Mouse (Mus musculus): ENCODE data around the gene Hist1h4i. TPM values are rescaled to one million over a fixed set of nuclear protein-coding genes. Genes with fewer than 3 reads are reported as not detected.

The Hist1h4i gene
- total and polyA plus RNA-seq, 3 experiments: 10.4 to 1,065 TPM; not detected in 1

DNA sequence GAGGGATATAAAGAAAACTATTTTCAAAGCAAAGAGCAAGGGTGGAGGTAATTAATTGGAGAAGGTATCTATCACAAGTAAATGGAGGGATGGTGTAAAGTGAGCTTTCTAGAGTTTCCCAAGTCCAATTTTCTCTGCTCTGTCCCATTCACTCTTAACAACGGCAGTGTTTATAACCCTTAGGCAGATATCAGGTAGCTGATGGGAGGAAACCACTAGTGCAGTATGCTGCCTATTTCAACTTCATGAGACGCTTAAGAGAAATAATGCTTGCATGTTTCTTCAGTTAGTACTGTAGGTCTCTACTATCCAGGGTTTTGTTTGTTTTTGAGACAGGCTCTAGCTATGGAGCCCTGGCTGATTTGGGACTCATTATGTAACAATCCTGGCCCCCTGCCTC lies 3.7 kb downstream of the Hist1h4i start:
- peak; percentile 62 for DNase-seq (ENCODE audit: low read depth, low spot score)
- peaks cover 0 to 4% of the 10 kb centered on the region in 2 experiments; a peak in 2 of 4 replicates for H3K4me1 ChIP-seq (ENCODE audit: control insufficient read depth in 1 of 2, insufficient read depth in 2 of 2, low read length in 2 of 2)
- H3K4me3 ChIP-seq (ENCODE audit: control insufficient read depth in 1 of 2, insufficient read depth in 1 of 2, low read depth in 2 of 2, low read length in 2 of 2): no peak overlapping the region
- no peaks in the 10 kb centered on the region for H3K27me3 ChIP-seq (ENCODE audit: control insufficient read depth in 1 of 2, insufficient read depth in 2 of 2, low read length in 2 of 2)
- H3K79me2 ChIP-seq (ENCODE audit: control insufficient read depth, insufficient read depth, low read length, poor library complexity): no peaks in the 10 kb centered on the region; the same call in 1 of the 2 replicates
- H3K36me3 ChIP-seq (ENCODE audit: control insufficient read depth in 1 of 2, insufficient read depth in 2 of 2, low read length in 2 of 2): peaks cover 0 to 24% of the 10 kb centered on the region in 2 experiments; a peak in 2 of 4 replicates
- H3K27ac ChIP-seq (ENCODE audit: control insufficient read depth, low read depth, low read length): peak overlapping the region; percentile 61; the same call in 1 of the 2 replicates
- H3K9ac ChIP-seq (ENCODE audit: control insufficient read depth, low read depth, low read length, poor library complexity, severe bottlenecking): peak overlapping the region; percentile 66
- TF ChIP-seq MAZ (IDR thresholded peaks at IDR 0.05; ENCODE audit: low read depth, low read length): no peak
- TF ChIP-seq TBP (IDR thresholded peaks at IDR 0.05; ENCODE audit: low read depth, low read length): 0 out of 2 replicates have a peak, but pooled peaks have one; percentile 4
- no peaks in the 10 kb centered on the region for H3K9me3 ChIP-seq (replicated peaks; ENCODE audit: insufficient read depth, low read length)

DNA sequence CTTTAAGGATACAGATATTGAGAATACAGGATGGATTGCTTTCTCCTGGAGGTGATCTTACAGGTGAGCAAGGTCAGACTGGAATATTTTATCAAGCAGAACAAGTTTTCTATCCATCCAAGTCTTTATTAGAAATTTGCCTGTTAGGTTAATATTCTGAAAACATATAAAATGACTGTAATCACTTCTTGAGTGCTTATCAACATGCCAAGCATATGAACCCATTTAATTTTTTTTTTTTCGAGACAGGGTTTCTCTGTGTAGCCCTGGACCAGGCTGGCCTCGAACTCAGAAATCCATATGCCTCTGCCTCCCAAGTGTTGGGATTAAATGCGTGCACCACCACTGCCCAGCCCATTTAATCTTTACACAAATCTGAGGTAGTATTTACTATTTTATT lies 4.2 kb downstream of the Hist1h4i start:
- H3K9me3 ChIP-seq (replicated peaks; ENCODE audit: insufficient read depth, low read length): no peaks in the 10 kb centered on the region
- peak overlapping the region; percentile 66 for H3K9ac ChIP-seq (ENCODE audit: control insufficient read depth, low read depth, low read length, poor library complexity, severe bottlenecking)
- no peak overlapping the region; a peak in 1 of 4 replicates for H3K4me3 ChIP-seq (ENCODE audit: control insufficient read depth in 1 of 2, insufficient read depth in 1 of 2, low read depth in 2 of 2, low read length in 2 of 2)
- no peaks in the 10 kb centered on the region; the same call in 1 of the 2 replicates for H3K79me2 ChIP-seq (ENCODE audit: control insufficient read depth, insufficient read depth, low read length, poor library complexity)
- H3K27me3 ChIP-seq (ENCODE audit: control insufficient read depth in 1 of 2, insufficient read depth in 2 of 2, low read length in 2 of 2): no peaks in the 10 kb centered on the region
- H3K4me1 ChIP-seq (ENCODE audit: control insufficient read depth in 1 of 2, insufficient read depth in 2 of 2, low read length in 2 of 2): peaks cover 0 to 4% of the 10 kb centered on the region in 2 experiments; a peak in 2 of 4 replicates
- peak; percentile 65 for DNase-seq (ENCODE audit: low read depth, low spot score)
- H3K27ac ChIP-seq (ENCODE audit: control insufficient read depth, low read depth, low read length): peak overlapping the region; percentile 88
- no peak for TF ChIP-seq SMC3 (IDR thresholded peaks at IDR 0.05; ENCODE audit: low read depth, low read length)
- TF ChIP-seq HCFC1 (IDR thresholded peaks at IDR 0.05; ENCODE audit: low read depth, low read length): no peak
- TF ChIP-seq RAD21 (IDR thresholded peaks at IDR 0.05; ENCODE audit: low read depth, low read length): no peak
- no peak for TF ChIP-seq ZMIZ1 (IDR thresholded peaks at IDR 0.05; ENCODE audit: low read depth, low read length)
- TF ChIP-seq TBP (IDR thresholded peaks at IDR 0.05; ENCODE audit: low read depth, low read length): peak; percentile 59
- no peak for TF ChIP-seq ZC3H11A (IDR thresholded peaks at IDR 0.05; ENCODE audit: low read depth, low read length)
- no peak for TF ChIP-seq EP300 (IDR thresholded peaks at IDR 0.05; ENCODE audit: low read depth in 1 of 2, low read length in 2 of 2)
- no peak for TF ChIP-seq KAT2A (conservative IDR thresholded peaks at IDR 0.05; ENCODE audit: low read depth, low read length)
- TF ChIP-seq POLR2AphosphoS5 (IDR thresholded peaks at IDR 0.05; ENCODE audit: borderline replicate concordance, low read depth, low read length): no peak
- H3K36me3 ChIP-seq (ENCODE audit: control insufficient read depth in 1 of 2, insufficient read depth in 2 of 2, low read length in 2 of 2): peaks cover 0 to 24% of the 10 kb centered on the region in 2 experiments; a peak in 2 of 4 replicates

DNA sequence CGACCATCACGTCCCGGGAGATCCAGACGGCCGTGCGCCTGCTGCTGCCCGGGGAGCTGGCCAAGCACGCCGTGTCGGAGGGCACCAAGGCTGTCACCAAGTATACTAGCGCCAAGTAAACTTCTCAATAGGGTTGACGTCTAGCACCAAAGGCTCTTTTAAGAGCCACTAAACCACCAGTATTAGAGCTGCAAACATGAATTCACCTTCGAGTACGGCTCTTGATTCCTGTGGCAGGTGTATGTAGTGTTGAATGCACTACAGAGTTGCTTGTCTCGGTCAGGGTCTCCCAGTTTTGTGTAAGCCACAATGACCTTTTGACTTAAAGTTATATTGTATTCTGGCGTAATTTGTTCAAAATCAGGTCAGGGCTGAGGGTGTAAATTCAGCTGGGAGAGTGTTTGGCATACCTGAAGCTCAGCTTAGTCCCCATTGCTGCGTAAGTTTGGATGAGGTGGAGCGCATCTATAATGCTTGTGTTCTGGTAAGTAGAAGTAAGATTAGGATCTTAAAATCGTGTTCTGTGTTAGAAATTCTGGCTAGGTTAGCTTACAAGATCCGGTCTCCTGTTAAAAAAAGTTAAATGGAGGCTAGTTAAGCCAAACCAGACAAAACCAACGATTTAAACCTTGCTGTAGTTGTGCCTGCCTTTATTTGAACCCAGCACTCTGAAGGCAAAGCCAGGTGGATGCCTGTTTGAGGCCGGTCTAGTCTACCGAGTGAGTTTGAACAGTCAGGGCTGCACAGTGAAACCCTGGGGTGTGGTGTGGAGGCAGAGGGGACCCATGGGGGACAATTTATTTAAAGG lies 4.8 kb downstream of the Hist1h4i start:
- peak; percentile 87 for DNase-seq (ENCODE audit: low read depth, low spot score)
- H3K27ac ChIP-seq (ENCODE audit: control insufficient read depth, low read depth, low read length): peak overlapping the region; percentile 88
- peaks cover 0 to 4% of the 10 kb centered on the region in 2 experiments; a peak in 2 of 4 replicates for H3K4me1 ChIP-seq (ENCODE audit: control insufficient read depth in 1 of 2, insufficient read depth in 2 of 2, low read length in 2 of 2)
- peak overlapping the region in 1 of 2 experiments; percentile 34; a peak in 2 of 4 replicates for H3K4me3 ChIP-seq (ENCODE audit: control insufficient read depth in 1 of 2, insufficient read depth in 1 of 2, low read depth in 2 of 2, low read length in 2 of 2)
- peak overlapping the region; percentile 66 for H3K9ac ChIP-seq (ENCODE audit: control insufficient read depth, low read depth, low read length, poor library complexity, severe bottlenecking)
- no peaks in the 10 kb centered on the region for H3K27me3 ChIP-seq (ENCODE audit: control insufficient read depth in 1 of 2, insufficient read depth in 2 of 2, low read length in 2 of 2)
- H3K36me3 ChIP-seq (ENCODE audit: control insufficient read depth in 1 of 2, insufficient read depth in 2 of 2, low read length in 2 of 2): peaks cover 0 to 22% of the 10 kb centered on the region in 2 experiments; a peak in 2 of 4 replicates
- H3K79me2 ChIP-seq (ENCODE audit: control insufficient read depth, insufficient read depth, low read length, poor library complexity): no peaks in the 10 kb centered on the region; the same call in 1 of the 2 replicates
- TF ChIP-seq MAZ (IDR thresholded peaks at IDR 0.05; ENCODE audit: low read depth, low read length) (no peak), POLR2A (IDR thresholded peaks at IDR 0.05; ENCODE audit: control insufficient read depth in 1 of 2, insufficient read depth in 1 of 2, low read depth in 1 of 2, low read length in 2 of 2, poor library complexity in 1 of 2) (peak; percentile 90 to 96), UBTF (IDR thresholded peaks at IDR 0.05; ENCODE audit: borderline replicate concordance, insufficient read depth, low read depth, low read length) (0 out of 2 replicates have a peak, but pooled peaks have one; percentile 53), RAD21 (IDR thresholded peaks at IDR 0.05; ENCODE audit: low read depth, low read length) (no peak), POLR2AphosphoS5 (IDR thresholded peaks at IDR 0.05; ENCODE audit: borderline replicate concordance, low read depth, low read length) (peak; percentile 90; the same call in 1 of the 2 replicates)
- H3K9me3 ChIP-seq (replicated peaks; ENCODE audit: insufficient read depth, low read length): no peaks in the 10 kb centered on the region

All from MEL (cell line).